Mouse (Mus musculus) left cerebral cortex, adult 11 months (tissue): ENCODE measurements around the gene Ccdc88a.

Source experiments
- DNase-seq: peaks from one replicate; pipeline ENCODE4 v3.0.0; 2022; ENCODE audit warnings: low spot score

Ccdc88a gene

DNA sequence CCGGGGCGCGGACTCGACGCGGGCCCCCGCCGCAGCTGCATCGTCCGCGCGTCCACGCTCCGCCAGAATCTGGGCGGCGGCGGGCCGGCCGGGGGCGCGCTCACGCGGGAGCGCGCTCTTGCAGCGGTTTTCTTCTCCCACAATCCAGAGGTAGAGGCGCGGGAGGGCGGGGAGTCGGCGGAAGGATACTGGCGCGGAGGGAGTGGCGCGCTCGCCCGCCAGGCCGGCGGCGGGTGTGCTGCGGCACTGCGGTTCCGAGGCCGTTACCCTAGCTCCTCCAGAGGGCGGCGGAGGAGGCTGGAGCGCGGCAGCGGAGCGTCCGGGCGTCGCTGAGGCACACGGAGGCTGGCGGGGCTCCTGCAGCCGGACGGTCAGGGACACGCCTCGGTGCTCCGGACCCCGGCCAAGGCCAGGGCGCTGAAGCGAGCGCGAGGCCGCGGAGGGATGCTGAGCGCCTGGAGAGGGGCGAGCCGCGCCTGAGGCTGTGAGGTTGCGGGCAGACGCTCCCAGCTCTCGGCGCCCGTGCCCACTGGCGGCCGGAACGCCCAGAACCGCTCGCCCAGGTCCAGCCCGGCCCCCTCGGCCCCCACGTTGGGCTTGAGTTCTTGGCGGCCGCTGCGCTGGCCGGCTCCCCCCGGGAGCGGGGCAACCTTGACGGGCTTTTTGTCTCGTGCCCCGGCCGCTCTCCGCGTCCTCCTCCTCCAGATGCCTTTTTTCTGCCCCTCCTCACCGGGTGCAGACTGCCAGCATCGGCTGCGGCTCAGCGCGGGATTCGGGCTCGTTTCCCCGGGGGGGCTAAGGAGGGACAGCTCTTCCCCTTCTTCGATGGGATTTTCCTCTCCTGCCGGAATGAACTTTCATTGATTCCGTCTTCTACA lies at the start of gene Ccdc88a:
Gene Ccdc88a (plus strand): TSS at position 263 of the 878 bp plus-strand sequence.
- DNase-seq = peak; percentile 97

DNA sequence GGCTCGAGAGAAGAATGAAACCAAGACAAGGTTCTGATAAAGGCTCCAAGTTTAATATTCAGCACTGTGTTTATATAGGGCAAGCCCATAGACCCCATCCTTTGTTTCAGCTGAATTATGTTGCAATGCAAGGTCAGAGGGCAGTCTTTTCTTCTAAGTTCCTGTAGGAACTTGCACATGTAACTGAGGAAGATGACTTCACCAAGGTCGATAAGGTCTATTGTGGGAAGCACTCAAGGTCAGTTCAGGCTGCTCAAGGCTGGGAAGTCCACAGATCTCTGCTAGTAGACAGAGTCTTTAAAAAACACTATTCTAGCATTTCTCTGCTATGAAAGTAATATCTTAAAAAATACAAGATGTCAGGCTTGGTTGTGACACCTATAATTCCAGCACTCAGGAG lies 38.0 kb upstream of the Ccdc88a start:
- DNase-seq = no peak

DNA sequence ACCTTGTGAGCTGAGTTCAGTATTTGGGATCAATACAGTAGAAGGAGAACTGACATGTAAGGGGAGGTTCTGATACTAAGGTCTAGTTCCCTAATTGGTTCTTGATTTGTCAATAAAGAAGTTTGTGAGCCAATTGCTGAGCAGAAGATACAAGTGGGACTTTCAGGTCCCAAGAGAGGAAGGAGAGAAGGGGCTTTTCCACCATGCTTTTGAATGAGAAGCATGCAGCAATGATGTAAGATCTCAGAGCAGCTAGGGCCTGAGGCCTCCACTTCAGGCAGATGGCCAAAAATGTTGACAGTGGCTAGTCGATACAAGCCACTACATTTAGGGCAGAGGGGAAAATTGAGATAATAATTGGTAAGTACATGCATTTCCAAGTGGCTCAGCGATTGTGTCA lies 32.2 kb upstream of the Ccdc88a start:
- DNase-seq = no peak

DNA sequence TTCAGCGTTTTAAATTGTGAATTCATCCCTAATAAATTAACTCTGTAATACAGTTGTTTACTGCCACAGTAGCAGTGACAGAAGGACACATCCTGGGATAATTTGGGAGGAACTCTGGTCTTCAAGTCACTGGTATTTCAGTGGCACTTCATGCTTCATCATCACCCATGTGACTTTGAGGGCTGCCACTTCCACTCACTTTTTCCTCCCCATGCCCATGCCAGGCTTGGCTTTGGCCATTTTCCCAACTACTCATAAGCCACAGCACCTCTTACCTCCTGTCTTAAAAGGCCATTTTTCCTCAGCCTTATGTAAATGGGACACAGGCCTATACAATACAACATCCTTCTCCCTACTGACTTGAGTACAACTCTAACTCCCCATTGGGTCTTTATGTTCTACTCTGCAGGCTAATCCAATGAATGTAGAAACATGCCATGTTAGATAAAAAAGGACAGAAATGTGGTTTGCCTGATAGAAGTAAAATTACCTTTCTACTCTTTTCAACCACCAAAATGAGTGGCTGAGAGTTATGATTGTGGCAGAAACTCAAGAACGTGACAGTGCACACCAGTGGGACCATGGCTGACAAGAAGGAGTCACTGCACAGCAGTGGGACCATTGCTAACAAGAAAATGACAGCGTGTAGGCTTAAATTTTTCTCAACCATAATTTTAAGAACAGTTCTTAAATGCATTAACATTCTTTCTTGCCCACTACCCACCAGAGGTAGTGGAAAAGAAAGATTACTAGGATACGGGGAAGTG lies 28.4 kb upstream of the Ccdc88a start:
- DNase-seq = no peak

DNA sequence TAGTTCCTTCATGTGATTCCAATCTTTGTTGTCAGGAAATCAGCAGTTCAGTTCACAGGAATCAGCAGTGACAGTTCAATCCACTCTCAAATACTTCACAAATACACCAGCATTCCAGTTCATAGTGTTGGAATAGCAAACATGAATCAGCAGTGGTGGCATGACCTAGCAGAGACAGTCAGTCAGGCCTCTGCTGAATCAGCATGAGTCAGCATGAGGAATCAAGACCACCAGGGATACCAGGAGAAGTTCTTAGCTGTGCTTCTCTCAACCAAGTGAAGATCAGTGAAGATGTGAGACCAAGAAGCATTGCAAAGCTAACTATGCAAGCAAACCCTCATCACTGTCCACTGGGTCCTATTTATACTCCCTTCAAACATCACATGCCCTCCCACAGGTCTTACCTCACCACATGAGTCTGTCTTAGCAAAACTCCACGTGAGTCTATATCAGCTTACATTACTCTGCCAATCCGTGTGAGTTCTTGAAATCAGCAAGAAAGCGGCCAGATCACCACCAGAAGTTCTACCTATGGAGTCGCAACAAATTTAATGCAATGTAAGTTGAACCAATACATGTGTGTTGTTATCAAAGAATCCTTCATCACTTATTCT lies 27.7 kb upstream of the Ccdc88a start:
- no peak for DNase-seq

DNA sequence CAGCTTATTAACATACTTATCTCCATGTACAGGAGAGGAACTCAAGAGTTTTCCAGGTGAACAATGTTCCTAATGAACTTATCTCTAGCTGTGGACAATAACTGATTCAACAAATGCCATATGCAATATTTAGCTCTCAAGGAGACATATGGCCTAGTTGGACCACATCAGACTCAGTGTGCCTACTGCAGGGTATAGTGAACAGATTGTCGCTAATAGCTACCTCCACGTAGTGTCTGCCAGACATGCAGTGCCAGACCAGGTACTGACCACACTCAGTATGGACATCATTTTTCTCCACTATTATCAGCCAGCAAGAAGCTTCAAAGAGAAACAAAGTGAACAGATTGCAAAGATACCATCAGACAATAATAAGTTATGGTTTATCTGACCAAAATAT lies 22.6 kb upstream of the Ccdc88a start:
- no peak for DNase-seq

DNA sequence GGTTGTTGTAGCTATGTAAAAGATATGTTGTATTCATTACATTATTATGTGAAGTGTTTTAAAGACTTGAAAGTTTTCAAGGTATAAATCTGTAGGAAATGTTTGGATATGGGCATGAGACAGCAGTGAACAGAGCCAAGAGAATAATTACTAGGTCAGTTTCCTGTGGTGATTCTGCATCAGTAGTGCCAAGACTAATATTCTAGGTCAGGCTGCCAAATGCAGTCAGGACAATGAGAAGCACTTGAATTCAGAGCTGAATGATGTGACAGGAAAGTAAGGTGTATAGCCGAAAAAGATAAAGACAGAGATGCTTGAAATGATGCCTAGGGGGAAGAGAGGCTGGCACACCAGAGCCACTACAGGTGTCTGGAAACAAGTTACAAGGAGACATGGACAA lies 21.2 kb upstream of the Ccdc88a start:
- no peak for DNase-seq

DNA sequence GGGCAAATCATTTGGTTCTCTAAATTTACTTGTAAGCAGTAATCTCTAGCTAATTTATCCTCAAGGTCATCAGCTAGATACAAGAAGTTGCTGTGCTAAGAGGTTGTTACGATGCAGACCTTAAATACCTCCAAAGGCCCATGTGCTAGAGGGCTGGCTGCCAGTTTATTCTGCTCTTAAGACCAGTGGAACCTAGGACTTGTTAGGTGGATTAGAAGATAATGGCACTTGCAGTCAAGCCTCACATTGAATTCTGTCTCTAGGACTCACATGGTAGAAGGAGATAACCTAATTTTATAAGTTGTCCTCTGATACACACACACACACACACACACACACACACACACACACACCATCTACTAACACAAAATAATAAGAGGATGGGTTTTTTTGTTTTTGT lies 5.3 kb upstream of the Ccdc88a start:
- no peak for DNase-seq

DNA sequence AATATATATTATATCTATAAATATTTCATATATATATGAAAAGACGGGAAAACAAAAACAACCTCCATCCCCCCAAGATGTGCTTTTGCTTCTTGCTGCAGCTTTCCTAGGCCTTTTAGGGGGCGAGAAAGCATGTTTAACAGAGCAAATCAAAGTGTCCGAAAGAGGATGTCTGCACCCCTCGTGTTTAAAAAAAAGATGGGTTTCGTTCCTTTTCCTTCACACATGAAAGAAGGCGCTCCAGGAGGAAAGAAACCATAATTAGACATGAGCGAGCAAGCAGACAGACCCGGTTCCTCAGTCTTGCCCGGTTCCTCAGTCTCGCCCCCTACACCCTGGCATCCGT lies 435 bp upstream of the Ccdc88a start:
- no peak for DNase-seq

DNA sequence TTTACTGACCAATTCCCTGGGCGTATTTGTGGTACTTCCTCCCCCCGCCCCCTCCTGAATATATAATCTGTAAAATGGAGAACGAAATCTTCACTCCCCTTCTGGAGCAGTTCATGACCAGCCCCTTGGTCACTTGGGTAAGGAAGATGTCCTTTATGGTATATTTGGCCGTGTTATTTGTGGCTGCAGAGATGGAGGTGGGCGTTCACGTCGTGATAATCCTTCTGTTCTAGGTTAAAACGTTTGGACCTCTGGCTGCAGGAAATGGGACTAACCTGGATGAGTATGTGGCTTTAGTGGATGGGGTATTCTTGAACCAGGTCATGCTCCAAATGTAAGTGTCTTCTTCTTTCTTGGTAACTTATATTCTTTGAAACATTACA lies 807 bp downstream of the Ccdc88a start:
- DNase-seq = peak; percentile 22

DNA sequence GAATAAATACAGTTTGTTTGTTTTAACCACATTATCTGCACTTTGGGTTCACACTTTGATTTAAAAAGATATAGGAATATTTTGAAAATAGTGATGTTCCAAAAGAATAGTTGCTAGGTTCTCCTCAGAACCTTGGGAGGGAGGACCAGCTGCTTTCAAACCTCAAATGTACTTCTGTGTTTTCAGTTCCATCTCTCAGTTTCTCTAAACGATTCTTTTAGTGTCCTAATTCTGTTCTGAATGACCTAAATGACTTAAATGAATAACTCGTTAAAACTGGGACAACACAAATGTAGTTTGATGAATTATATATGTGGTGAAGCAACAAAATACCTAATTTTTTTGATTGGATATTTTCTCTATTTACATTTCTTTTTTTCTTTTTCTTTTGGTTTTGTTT lies 3.2 kb downstream of the Ccdc88a start:
- DNase-seq = no peak

DNA sequence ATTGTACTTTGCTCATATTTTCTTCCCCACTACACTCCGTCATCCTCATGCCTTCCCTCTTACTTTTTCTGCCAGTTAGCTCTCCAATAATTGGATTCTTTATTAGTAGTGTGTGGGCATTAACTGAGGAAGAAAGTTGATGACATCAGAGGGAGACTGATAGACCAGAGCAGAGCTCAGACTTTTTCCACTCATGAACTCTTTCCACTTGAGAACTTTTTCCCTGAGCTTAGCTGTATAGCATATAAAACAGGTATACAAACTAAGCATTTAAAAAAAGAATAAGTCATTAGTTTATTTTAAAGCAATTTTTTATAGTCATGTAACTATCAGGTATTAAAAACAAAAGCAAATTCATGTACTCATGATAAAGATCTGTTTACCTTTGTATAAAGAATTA lies 5.3 kb downstream of the Ccdc88a start:
- DNase-seq = no peak

DNA sequence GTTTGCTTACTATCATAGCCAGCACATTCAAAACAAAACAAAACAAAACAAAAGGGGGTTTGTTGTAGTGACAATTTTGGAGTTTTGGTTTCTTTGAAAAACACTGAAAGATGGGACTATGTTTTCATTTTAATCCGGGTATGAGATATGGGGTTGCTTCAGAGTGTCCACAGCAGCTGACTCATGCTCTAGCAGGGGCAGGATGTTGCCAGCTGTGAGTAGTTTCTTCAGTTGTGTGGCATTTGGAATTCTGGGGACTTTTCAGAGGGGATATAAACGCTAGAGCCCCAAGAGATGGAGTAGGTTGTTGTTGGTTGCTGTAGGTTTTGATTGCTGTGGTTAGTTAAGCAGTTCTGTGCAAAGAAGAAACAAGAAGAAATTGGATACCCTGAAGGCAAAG lies 10.0 kb downstream of the Ccdc88a start:
- DNase-seq = no peak

DNA sequence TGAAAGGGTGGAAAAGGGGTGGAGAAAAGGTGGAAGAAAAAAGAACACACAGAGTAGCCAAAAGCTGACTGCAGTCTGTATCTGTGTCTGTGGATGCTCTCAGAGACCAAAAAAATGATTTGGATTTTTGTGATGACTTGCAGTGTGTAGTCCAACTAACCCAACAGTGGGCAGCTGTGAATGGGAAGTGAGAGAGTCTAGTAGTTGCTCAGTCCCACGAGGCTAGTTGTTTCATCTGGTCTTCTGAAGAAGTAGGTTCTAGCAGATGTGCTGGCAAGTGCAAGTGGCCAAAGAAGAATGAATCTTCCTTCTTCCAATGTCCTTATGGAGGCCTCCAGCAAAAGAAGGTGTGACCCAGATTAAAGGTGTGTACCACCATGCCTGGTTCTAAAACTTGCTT lies 10.5 kb downstream of the Ccdc88a start:
- DNase-seq = no peak

DNA sequence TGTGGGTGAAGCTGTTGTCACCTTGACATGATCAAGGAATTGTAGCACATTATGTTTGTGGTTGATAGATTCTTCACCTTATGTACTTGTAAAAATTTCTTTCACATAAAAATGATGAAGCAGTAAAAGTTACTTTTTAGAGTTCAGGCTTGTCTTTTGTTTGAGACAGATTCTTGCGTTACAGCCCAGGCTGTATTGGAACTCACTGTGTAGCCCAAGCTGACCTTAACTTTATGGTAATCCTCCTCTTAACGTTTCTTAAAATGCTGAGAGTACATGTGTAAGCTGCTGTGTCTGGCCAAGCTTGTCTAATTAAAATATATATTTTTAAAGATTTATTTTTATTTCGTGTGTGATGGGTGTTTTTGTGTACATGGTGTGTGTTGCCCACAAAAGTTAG lies 11.2 kb downstream of the Ccdc88a start:
- no peak for DNase-seq

DNA sequence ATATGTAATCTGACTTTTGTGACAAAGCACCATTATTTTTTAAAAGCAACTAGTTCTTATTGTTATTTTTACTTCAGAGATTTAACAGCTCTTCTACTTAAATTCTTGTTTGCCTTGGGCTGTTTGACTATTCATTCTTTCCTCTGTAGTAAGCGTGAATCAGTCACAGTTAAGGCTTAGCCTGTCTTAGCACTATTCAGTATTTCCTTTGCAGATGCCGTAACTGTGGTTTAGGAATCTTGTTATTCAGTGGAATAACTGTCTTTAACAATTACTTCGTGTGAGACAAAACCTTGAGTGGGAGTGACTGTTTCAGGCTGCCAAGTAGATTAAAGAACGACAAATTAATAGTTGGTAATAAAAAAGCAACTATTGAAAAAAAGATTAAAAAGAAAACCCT lies 16.5 kb downstream of the Ccdc88a start:
- DNase-seq = no peak

DNA sequence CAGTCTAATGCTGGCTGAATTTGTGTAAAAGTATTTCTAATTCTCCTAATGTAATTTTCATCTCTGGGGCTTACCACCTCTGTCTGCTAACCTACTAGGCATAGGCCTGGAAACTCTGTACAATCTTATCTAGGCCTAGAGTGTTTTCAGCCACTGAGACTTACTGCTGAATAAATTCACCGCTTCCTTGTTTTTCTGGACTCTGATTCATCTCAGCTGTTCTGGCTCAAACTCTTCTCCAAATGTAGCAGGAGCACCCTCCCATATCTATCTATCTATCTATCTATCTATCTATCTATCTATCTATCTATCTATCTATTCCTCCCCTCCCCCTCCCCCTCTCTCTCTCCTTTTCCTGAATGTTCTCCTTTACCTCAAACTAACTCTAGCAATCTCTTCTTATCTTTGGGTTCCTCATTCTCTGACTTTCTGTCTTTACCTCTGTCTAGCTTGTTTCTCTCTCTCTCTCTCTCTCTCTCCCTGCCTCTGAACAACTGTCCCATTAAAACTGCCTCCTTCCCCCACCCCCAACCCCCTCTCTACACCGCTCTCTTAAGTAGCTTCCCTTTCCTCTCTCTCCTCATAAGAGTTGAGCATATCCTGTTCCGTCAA lies 21.8 kb downstream of the Ccdc88a start:
- no peak for DNase-seq

DNA sequence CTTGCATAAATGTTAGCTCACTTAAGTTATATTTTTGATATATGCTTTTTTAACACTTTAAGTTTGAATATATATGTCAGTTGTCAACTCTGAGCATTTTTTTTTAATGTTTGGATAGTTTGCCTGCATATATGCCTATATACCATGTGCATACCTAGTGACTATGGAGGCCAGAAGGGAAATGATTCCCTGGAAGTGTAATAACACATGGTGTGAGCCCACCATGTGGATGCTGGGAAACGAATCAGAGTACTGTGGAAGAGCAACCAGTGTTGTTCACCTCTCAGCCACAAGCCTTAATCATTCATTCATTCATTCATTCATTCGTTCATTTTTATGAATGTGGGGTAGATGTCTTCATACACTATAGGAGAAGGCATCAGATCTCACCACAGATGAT lies 26.9 kb downstream of the Ccdc88a start:
- no peak for DNase-seq

DNA sequence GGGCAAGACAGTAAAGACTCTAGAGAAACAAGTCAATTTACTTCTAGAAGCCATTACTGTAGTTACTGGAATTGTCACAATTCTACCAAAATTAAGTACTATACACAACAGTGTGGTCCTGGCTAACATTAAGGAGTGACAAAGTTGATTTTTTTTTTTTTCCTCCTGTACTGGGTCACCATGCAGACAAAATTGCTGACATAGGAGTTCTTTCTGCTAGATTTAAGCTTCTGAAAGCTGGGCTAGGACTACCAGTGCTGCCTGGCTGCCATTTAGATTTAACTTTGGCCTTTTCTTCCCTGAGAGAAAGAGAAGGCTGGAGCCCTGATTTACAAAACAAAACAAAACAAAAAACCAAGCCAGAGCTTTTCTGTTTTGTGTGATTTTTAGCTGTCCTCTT lies 32.8 kb downstream of the Ccdc88a start:
- no peak for DNase-seq

DNA sequence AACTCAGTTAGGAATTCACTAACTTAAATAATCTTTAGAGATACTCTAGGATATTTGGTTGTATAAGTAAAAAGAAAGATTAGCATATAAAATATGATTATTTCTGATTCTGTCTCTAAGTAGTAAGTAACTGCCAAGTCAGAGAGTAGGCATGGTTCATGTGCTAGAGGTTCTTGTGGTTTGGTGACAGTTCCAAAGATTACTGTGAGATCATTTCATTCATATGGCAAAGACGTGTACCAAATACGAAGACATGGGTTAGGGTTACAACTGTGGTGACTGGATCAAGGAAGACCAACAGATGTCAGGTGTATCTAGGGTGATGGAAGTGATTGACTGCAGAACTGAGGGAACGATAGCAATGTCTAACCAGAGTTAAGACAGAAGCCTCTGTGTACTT lies 50.0 kb downstream of the Ccdc88a start:
- no peak for DNase-seq

DNA sequence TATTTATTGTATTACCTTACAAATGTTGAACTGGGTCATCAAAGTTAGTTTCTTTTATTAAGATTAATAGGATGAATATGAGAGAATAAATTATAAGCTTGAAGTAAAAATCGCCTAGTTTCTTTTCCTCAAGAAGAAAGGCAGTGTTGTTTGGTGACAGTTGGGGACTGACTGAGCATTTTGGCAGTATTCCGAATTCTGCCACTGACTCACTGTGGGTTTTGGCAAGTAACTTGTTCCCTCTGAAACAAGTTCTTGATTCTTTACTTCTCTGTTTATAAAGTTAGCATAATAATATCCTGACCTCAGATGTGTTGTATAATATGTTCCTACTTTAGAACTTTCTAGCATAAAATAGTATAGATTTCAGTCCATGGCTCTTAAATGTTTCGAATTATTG lies 55.3 kb downstream of the Ccdc88a start:
- DNase-seq = peak; percentile 54

DNA sequence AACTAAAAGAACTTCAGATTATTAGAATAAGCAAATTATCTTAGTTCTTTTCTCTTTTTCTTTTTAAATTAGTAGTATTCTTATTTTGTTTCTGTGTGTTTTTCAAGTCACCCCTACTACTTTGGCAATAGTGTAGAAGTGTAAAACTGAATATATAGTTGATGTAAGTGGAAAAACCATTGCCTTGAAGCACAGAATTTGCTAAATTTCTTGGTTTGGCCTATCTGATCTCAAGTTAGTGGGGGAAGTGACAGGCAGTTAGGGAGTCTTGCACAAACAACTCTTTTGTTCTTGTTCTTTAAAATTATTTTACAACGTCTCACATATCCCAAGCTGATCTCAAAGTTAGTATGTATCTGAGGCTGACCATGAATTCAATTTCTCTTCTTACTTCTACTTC lies 57.6 kb downstream of the Ccdc88a start:
- DNase-seq = no peak

DNA sequence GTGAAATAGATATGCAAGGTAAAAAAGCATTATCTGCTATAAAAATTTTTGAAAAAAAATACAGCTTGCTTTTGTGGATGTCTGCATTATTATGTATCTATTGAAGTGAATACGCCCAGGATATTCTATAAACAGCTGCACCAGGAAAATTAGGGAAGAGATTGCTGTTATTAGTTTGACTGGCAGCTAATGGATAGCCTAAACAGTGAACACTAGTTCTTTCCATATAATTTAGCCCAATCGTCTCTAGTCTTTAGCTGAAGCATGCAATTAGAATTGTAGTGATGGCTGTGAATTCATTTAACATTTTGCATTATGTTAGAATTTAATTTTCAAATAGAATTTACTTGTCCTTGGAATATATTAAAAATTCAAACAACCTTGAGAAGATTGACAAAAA lies 75.3 kb downstream of the Ccdc88a start:
- no peak for DNase-seq
